Mouse (Mus musculus): Measurements from ENCODE around the gene Dynll1. TPM values are rescaled to one million over a fixed set of nuclear protein-coding genes. Genes with fewer than 3 reads are reported as not detected.

The Dynll1 gene
- polyA plus RNA-seq, 1 experiment from 2014 or later = 1,463 TPM

DNA sequence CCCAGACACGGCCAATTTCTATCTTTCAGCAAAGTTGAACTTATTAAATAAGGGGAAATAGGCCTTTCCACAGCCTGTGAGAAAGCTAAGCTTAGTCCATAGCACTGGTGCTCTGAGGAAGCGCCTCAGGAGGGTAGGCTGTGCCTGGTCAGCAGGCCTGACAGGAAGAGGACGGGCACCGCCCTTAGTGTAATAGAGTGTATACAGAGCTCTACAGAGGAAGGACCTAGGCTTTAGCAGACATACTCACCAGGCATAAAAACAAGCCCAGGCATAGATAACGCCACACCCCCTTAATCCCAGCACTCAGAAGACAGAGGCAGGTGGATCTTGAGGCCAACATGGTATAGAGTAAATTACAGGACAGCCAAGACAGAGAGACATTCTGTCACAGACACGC lies 40.4 kb downstream of the Dynll1 start:
- no peak overlapping the region for H3K27ac ChIP-seq
- H3K27me3 ChIP-seq = no peaks in the 10 kb centered on the region
- peaks cover 63% of the 10 kb centered on the region for H3K36me3 ChIP-seq (replicated peaks)
- H3K4me1 ChIP-seq = peaks cover 6% of the 10 kb centered on the region; the same call in 1 of the 2 replicates
- no peak for ATAC-seq (ENCODE audit: low FRiP score)
- no peaks in the 10 kb centered on the region for H3K9me3 ChIP-seq
- H3K9ac ChIP-seq = no peak overlapping the region
- no peak overlapping the region for H3K4me2 ChIP-seq
- 89% methylated on average over 6 of the region's 6 CpGs for WGBS
- H3K4me3 ChIP-seq (replicated peaks) = no peak overlapping the region

DNA sequence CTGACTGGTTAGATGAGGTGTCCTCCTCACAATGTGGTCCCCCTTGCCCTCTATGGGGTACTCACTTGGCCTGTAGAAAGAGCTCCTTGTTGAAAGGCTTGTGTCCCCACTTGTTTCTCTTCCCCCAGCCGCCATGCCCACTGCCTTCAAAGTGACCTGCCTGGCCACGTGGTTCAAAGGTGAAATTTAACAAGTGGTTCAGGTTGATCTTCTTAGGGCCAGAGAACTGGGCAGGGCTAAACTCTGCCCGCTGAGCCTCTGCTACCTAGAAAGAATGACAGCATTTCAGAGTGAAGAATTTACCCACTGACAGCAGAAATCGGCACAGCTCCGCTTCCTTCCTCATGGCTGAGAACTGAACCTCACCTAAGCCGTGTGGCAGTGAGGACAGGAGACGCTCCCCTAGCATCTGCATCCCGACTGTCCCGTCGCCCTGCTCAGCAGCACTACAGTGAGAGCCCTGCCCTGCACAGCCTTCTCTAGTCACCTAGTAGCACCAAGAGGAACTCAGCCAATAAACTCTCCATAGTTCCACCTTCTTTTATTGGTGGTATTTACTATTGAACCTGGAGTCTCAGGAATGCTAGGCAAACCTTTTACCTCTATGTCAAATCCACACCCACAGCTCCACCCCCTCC lies 43.8 kb downstream of the Dynll1 start:
- ATAC-seq (ENCODE audit: low FRiP score) = no peak
- H3K9me3 ChIP-seq = no peaks in the 10 kb centered on the region
- no peak overlapping the region for H3K27ac ChIP-seq
- WGBS = 92% methylated on average over 10 of the region's 10 CpGs
- no peaks in the 10 kb centered on the region for H3K4me1 ChIP-seq
- H3K9ac ChIP-seq = no peak overlapping the region
- peaks cover 59% of the 10 kb centered on the region for H3K36me3 ChIP-seq (replicated peaks)
- H3K4me2 ChIP-seq = no peak overlapping the region
- no peaks in the 10 kb centered on the region for H3K27me3 ChIP-seq
- no peak overlapping the region for H3K4me3 ChIP-seq (replicated peaks)

DNA sequence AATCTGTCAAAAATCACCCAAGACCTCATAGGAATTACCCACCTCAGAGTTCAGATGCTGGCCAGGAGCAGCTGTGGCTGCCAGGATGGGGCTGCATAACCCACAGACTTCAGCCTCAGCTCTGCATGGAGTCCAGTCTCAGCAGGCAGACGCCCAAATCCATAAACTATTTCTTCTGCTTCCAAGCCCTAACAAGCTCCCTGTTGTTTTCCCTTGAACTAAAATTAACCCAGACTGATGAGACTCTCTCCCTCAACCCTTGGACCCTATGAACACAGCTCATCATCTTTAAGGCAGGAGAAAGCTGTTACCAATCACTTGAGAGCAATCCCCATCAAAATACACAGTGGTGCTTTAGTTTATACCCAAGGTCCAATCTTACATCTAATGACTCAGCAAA lies 45.3 kb downstream of the Dynll1 start:
- Histone ChIP-seq H3K36me3 (replicated peaks) (peaks cover 72% of the 10 kb centered on the region), H3K9me3 (no peaks in the 10 kb centered on the region), H3K27ac (no peak overlapping the region), H3K4me1 (no peaks in the 10 kb centered on the region), H3K9ac (no peak overlapping the region), H3K4me2 (no peak overlapping the region), H3K27me3 (no peaks in the 10 kb centered on the region), H3K4me3 (replicated peaks) (no peak overlapping the region)
- no peak for ATAC-seq (ENCODE audit: low FRiP score)
- WGBS = 77% methylated on average over 1 of the region's 1 CpGs

Other genes with a start within 250 kb of the Dynll1 start
- 26.1 and 29.4 TPM in 2 replicates for gene Gm10401, start 202.7 kb downstream of the Dynll1 start, polyA plus RNA-seq (2016; fragmentation: Nextera tagmentation; extraction: Ambion mirVana)
- gene Acads, start 181.7 kb downstream of the Dynll1 start, polyA plus RNA-seq (2016; fragmentation: Nextera tagmentation; extraction: Ambion mirVana) = 32.7 and 33.0 TPM in 2 replicates
- gene Unc119b, start 166.0 kb downstream of the Dynll1 start, polyA plus RNA-seq (2016; fragmentation: Nextera tagmentation; extraction: Ambion mirVana) = 68.6 and 69.8 TPM in 2 replicates
- gene Mlec, start 142.8 kb downstream of the Dynll1 start, polyA plus RNA-seq (2016; fragmentation: Nextera tagmentation; extraction: Ambion mirVana) = 50.3 and 50.8 TPM in 2 replicates
- gene Cabp1, start 106.6 kb downstream of the Dynll1 start, polyA plus RNA-seq (2016; fragmentation: Nextera tagmentation; extraction: Ambion mirVana) = 6.0 and 6.1 TPM in 2 replicates
- 90.5 and 97.1 TPM in 2 replicates for gene Pop5, start 65.2 kb downstream of the Dynll1 start, polyA plus RNA-seq (2016; fragmentation: Nextera tagmentation; extraction: Ambion mirVana)
- gene Rnf10, start 28.1 kb downstream of the Dynll1 start, polyA plus RNA-seq (2016; fragmentation: Nextera tagmentation; extraction: Ambion mirVana) = 187 and 195 TPM in 2 replicates
- 54.3 and 57.1 TPM in 2 replicates for gene Coq5, start 21.3 kb downstream of the Dynll1 start, polyA plus RNA-seq (2016; fragmentation: Nextera tagmentation; extraction: Ambion mirVana)
- gene Srsf9, start 26.2 kb upstream of the Dynll1 start, polyA plus RNA-seq (2016; fragmentation: Nextera tagmentation; extraction: Ambion mirVana) = 353 and 383 TPM in 2 replicates
- gene Gatc, start 40.2 kb upstream of the Dynll1 start, polyA plus RNA-seq (2016; fragmentation: Nextera tagmentation; extraction: Ambion mirVana) = 41.5 and 42.1 TPM in 2 replicates
- gene Triap1, start 40.2 kb upstream of the Dynll1 start, polyA plus RNA-seq (2016; fragmentation: Nextera tagmentation; extraction: Ambion mirVana) = 54.5 and 55.6 TPM in 2 replicates
- gene Cox6a1, start 48.0 kb upstream of the Dynll1 start, polyA plus RNA-seq (2016; fragmentation: Nextera tagmentation; extraction: Ambion mirVana) = 728 and 759 TPM in 2 replicates
- 161 and 182 TPM in 2 replicates for gene Msi1, start 128.6 kb upstream of the Dynll1 start, polyA plus RNA-seq (2016; fragmentation: Nextera tagmentation; extraction: Ambion mirVana)
- not detected in 2 replicates for gene Pla2g1b, start 165.3 kb upstream of the Dynll1 start, polyA plus RNA-seq (2016; fragmentation: Nextera tagmentation; extraction: Ambion mirVana)
- 20.0 and 23.2 TPM in 2 replicates for gene Sirt4, start 183.7 kb upstream of the Dynll1 start, polyA plus RNA-seq (2016; fragmentation: Nextera tagmentation; extraction: Ambion mirVana)
- gene Pxn, start 205.7 kb upstream of the Dynll1 start, polyA plus RNA-seq (2016; fragmentation: Nextera tagmentation; extraction: Ambion mirVana) = 24.6 and 25.3 TPM in 2 replicates

Data from forebrain, embryonic 12.5 days (tissue).